Mouse (Mus musculus) myocyte (in vitro differentiated cells): ENCODE data around the gene Cd3g.

Experiments used
- CEBPB ChIP-seq: IDR thresholded peaks from 2 replicates; pipeline ENCODE4 v1.6.1; 2011; ENCODE audit warnings: mild to moderate bottlenecking, moderate library complexity; ENCODE audit not compliant: poor library complexity, insufficient read depth, severe bottlenecking
- E2F4 ChIP-seq: IDR thresholded peaks from one replicate; pipeline ENCODE4 v1.6.1; 2011; ENCODE audit warnings: mild to moderate bottlenecking, control low read depth, moderate library complexity; ENCODE audit not compliant: insufficient read depth
- MYOD1 ChIP-seq, 3 experiments: IDR thresholded peaks; one replicate each; pipeline ENCODE4 v1.6.1; 2011; ENCODE audit warnings: control low read depth in 2 of 3, low read depth in 2 of 3, mild to moderate bottlenecking in 2 of 3, moderate library complexity in 1 of 3; ENCODE audit not compliant: insufficient read length in 2 of 3, control insufficient read depth in 1 of 3
- MYOG ChIP-seq, 3 experiments: IDR thresholded peaks; one replicate each; pipeline ENCODE4 v1.6.1; 2011; ENCODE audit warnings: control low read depth in 2 of 3, low read depth in 2 of 3, mild to moderate bottlenecking in 2 of 3; ENCODE audit not compliant: insufficient read length in 2 of 3, control insufficient read depth in 1 of 3, insufficient read depth in 1 of 3
- POLR2A ChIP-seq: IDR thresholded peaks from one replicate; pipeline ENCODE4 v1.6.1; 2011; ENCODE audit warnings: low read depth, mild to moderate bottlenecking, control low read depth, moderate library complexity; ENCODE audit not compliant: insufficient read length
- POLR2AphosphoS2 ChIP-seq: IDR thresholded peaks from one replicate; pipeline ENCODE4 v1.6.1; 2011; ENCODE audit warnings: low read depth, control low read depth; ENCODE audit not compliant: insufficient read length
- REST ChIP-seq: IDR thresholded peaks from one replicate; pipeline ENCODE4 v1.6.1; 2011; ENCODE audit warnings: mild to moderate bottlenecking, control low read depth, moderate library complexity; ENCODE audit not compliant: insufficient read depth, insufficient read length
- TCF12 ChIP-seq: IDR thresholded peaks from one replicate; pipeline ENCODE4 v1.6.1; 2011; ENCODE audit warnings: mild to moderate bottlenecking, control low read depth; ENCODE audit not compliant: poor library complexity, insufficient read depth, severe bottlenecking
- USF1 ChIP-seq: IDR thresholded peaks from one replicate; pipeline ENCODE4 v1.6.1; 2011; ENCODE audit warnings: low read depth, mild to moderate bottlenecking, control low read depth, moderate library complexity

- TF ChIP-seq POLR2AphosphoS2 (no peak), POLR2A (no peak), TCF12 (no peak), MYOD1 (IDR thresholded peaks at IDR 0.05; ENCODE audit: control insufficient read depth in 1 of 3, insufficient read length in 2 of 3, low read depth in 2 of 3) (no peak), USF1 (no peak), REST (no peak), MYOG (IDR thresholded peaks at IDR 0.05; ENCODE audit: control insufficient read depth in 1 of 3, insufficient read depth in 1 of 3, insufficient read length in 2 of 3, low read depth in 2 of 3) (no peak), E2F4 (no peak), CEBPB (no peak)
Observed at GRCm38 (mm10) chr9:44981676-44982075, 1.4 kb upstream of the Cd3g start, which contains the start of gene Cd3d.
